Mouse (Mus musculus): ENCODE measurements around the gene Hs3st4. TPM values are rescaled to one million over a fixed set of nuclear protein-coding genes. Genes with fewer than 3 reads are reported as not detected.

The Hs3st4 gene
- polyA plus RNA-seq, 1 experiment from 2014 or later, result 0.06 TPM

GRCm38 (mm10) chr7:124289873-124290272, 307.2 kb downstream of the Hs3st4 start:
- Histone ChIP-seq H3K27me3 (ENCODE audit: control insufficient read depth, insufficient read depth, low read length) (no peaks in the 10 kb centered on the region), H3K9ac (ENCODE audit: low read length) (no peak overlapping the region), H3K4me1 (replicated peaks; ENCODE audit: control insufficient read depth, insufficient read depth) (no peaks in the 10 kb centered on the region), H3K4me3 (ENCODE audit: low read depth, low read length) (no peak overlapping the region), H3K27ac (replicated peaks) (no peak overlapping the region), H3K9me3 (ENCODE audit: control insufficient read depth, low read length) (no peaks in the 10 kb centered on the region), H3K36me3 (ENCODE audit: control insufficient read depth, insufficient read depth, low read length) (no peaks in the 10 kb centered on the region), H3K4me2 (replicated peaks; ENCODE audit: low read depth) (no peak overlapping the region)
- WGBS, result 70% methylated on average over 6 of the region's 6 CpGs
- DNase-seq (ENCODE audit: low spot score) (no peak), ATAC-seq (ENCODE audit: low FRiP score, low TSS enrichment) (no peak)
- TF ChIP-seq CTCF (IDR thresholded peaks at IDR 0.05; ENCODE audit: low read depth) (no peak), EP300 (optimal IDR thresholded peaks at IDR 0.05) (no peak)

- no peak for TF ChIP-seq EP300 (optimal IDR thresholded peaks at IDR 0.05)
- TF ChIP-seq CTCF (IDR thresholded peaks at IDR 0.05; ENCODE audit: low read depth), result no peak
Observed at GRCm38 (mm10) chr7:124319451-124319850, 336.8 kb downstream of the Hs3st4 start.

GRCm38 (mm10) chr7:124335635-124336034, 353.0 kb downstream of the Hs3st4 start:
- no peak for DNase-seq (ENCODE audit: low spot score)
- Histone ChIP-seq H3K27ac (replicated peaks) (no peak overlapping the region), H3K4me1 (replicated peaks; ENCODE audit: control insufficient read depth, insufficient read depth) (no peaks in the 10 kb centered on the region), H3K36me3 (ENCODE audit: control insufficient read depth, insufficient read depth, low read length) (no peaks in the 10 kb centered on the region), H3K9me3 (ENCODE audit: control insufficient read depth, low read length) (no peaks in the 10 kb centered on the region), H3K9ac (ENCODE audit: low read length) (no peak overlapping the region), H3K4me3 (ENCODE audit: low read depth, low read length) (no peak overlapping the region), H3K4me2 (replicated peaks; ENCODE audit: low read depth) (no peak overlapping the region), H3K27me3 (ENCODE audit: control insufficient read depth, insufficient read depth, low read length) (no peaks in the 10 kb centered on the region)
- no peak for ATAC-seq (ENCODE audit: low FRiP score, low TSS enrichment)
- TF ChIP-seq CTCF (IDR thresholded peaks at IDR 0.05; ENCODE audit: low read depth) (no peak), EP300 (optimal IDR thresholded peaks at IDR 0.05) (no peak)
- 56% methylated on average over 1 of the region's 1 CpGs for WGBS

More at GRCm38 (mm10) chr7:124319451-124319850, 336.8 kb downstream of the Hs3st4 start:
- H3K9ac ChIP-seq (ENCODE audit: low read length), result no peak overlapping the region
- ATAC-seq (ENCODE audit: low FRiP score, low TSS enrichment), result no peak
- no peaks in the 10 kb centered on the region for H3K27me3 ChIP-seq (ENCODE audit: control insufficient read depth, insufficient read depth, low read length)
- no peak overlapping the region for H3K4me3 ChIP-seq (ENCODE audit: low read depth, low read length)
- no peak overlapping the region for H3K27ac ChIP-seq (replicated peaks)
- no peaks in the 10 kb centered on the region; the same call in 1 of the 2 replicates for H3K4me1 ChIP-seq (replicated peaks; ENCODE audit: control insufficient read depth, insufficient read depth)
- H3K4me2 ChIP-seq (replicated peaks; ENCODE audit: low read depth), result no peak overlapping the region
- no peak for DNase-seq (ENCODE audit: low spot score)
- H3K9me3 ChIP-seq (ENCODE audit: control insufficient read depth, low read length), result no peaks in the 10 kb centered on the region
- no peaks in the 10 kb centered on the region for H3K36me3 ChIP-seq (ENCODE audit: control insufficient read depth, insufficient read depth, low read length)
- 77% methylated on average over 4 of the region's 4 CpGs for WGBS

GRCm38 (mm10) chr7:124341510-124341909, 358.8 kb downstream of the Hs3st4 start:
- H3K4me3 ChIP-seq (ENCODE audit: low read depth, low read length), result no peak overlapping the region
- ATAC-seq (ENCODE audit: low FRiP score, low TSS enrichment) (no peak), DNase-seq (ENCODE audit: low spot score) (no peak)
- H3K9me3 ChIP-seq (ENCODE audit: control insufficient read depth, low read length), result no peaks in the 10 kb centered on the region
- no peak overlapping the region for H3K27ac ChIP-seq (replicated peaks)
- no peaks in the 10 kb centered on the region for H3K36me3 ChIP-seq (ENCODE audit: control insufficient read depth, insufficient read depth, low read length)
- no peaks in the 10 kb centered on the region for H3K4me1 ChIP-seq (replicated peaks; ENCODE audit: control insufficient read depth, insufficient read depth)
- no peak overlapping the region for H3K4me2 ChIP-seq (replicated peaks; ENCODE audit: low read depth)
- no peak overlapping the region for H3K9ac ChIP-seq (ENCODE audit: low read length)
- no peaks in the 10 kb centered on the region for H3K27me3 ChIP-seq (ENCODE audit: control insufficient read depth, insufficient read depth, low read length)
- 75% methylated on average over 3 of the region's 3 CpGs for WGBS
- TF ChIP-seq CTCF (IDR thresholded peaks at IDR 0.05; ENCODE audit: low read depth), result no peak
- no peak for TF ChIP-seq EP300 (optimal IDR thresholded peaks at IDR 0.05)

- Histone ChIP-seq H3K4me3 (ENCODE audit: low read depth, low read length) (no peak overlapping the region), H3K9me3 (ENCODE audit: control insufficient read depth, low read length) (no peaks in the 10 kb centered on the region), H3K9ac (ENCODE audit: low read length) (no peak overlapping the region), H3K27me3 (ENCODE audit: control insufficient read depth, insufficient read depth, low read length) (no peaks in the 10 kb centered on the region), H3K36me3 (ENCODE audit: control insufficient read depth, insufficient read depth, low read length) (no peaks in the 10 kb centered on the region), H3K27ac (replicated peaks) (no peak overlapping the region), H3K4me1 (replicated peaks; ENCODE audit: control insufficient read depth, insufficient read depth) (no peaks in the 10 kb centered on the region), H3K4me2 (replicated peaks; ENCODE audit: low read depth) (no peak overlapping the region)
- DNase-seq (ENCODE audit: low spot score), result no peak
- TF ChIP-seq CTCF (IDR thresholded peaks at IDR 0.05; ENCODE audit: low read depth), result no peak
- TF ChIP-seq EP300 (optimal IDR thresholded peaks at IDR 0.05), result no peak
- 29% methylated on average over 13 of the region's 13 CpGs for WGBS
- no peak for ATAC-seq (ENCODE audit: low FRiP score, low TSS enrichment)
Observed at GRCm38 (mm10) chr7:124347218-124348017, 364.7 kb downstream of the Hs3st4 start.

- no peaks in the 10 kb centered on the region for H3K36me3 ChIP-seq (ENCODE audit: control insufficient read depth, insufficient read depth, low read length)
- WGBS, result 95% methylated on average over 4 of the region's 4 CpGs
- no peak overlapping the region for H3K4me2 ChIP-seq (replicated peaks; ENCODE audit: low read depth)
- no peak overlapping the region for H3K9ac ChIP-seq (ENCODE audit: low read length)
- DNase-seq (ENCODE audit: low spot score) (no peak), ATAC-seq (ENCODE audit: low FRiP score, low TSS enrichment) (no peak)
- H3K27me3 ChIP-seq (ENCODE audit: control insufficient read depth, insufficient read depth, low read length), result no peaks in the 10 kb centered on the region
- no peak overlapping the region for H3K4me3 ChIP-seq (ENCODE audit: low read depth, low read length)
- no peaks in the 10 kb centered on the region for H3K9me3 ChIP-seq (ENCODE audit: control insufficient read depth, low read length)
- H3K4me1 ChIP-seq (replicated peaks; ENCODE audit: control insufficient read depth, insufficient read depth), result no peaks in the 10 kb centered on the region
- no peak for TF ChIP-seq EP300 (optimal IDR thresholded peaks at IDR 0.05)
- no peak for TF ChIP-seq CTCF (IDR thresholded peaks at IDR 0.05; ENCODE audit: low read depth)
- H3K27ac ChIP-seq (replicated peaks), result no peak overlapping the region
Observed at GRCm38 (mm10) chr7:124354035-124354434, 371.4 kb downstream of the Hs3st4 start.
